Mouse (Mus musculus) frontal cortex, postnatal 36 days (tissue): Measurements from ENCODE around the gene Dok1.

Source experiments
- DNase-seq, 2 experiments: peaks; one replicate each; pipeline ENCODE4 v3.0.0; 2022; ENCODE audit warnings: low spot score in 2 of 2

Dok1 gene

GRCm38 (mm10) chr6:83049367-83049766 is 16.1 kb upstream of the Dok1 start:
- DNase-seq = no peak

GRCm38 (mm10) chr6:83044742-83045141 is 11.5 kb upstream of the Dok1 start:
- no peak for DNase-seq

- DNase-seq = no peak
Observed at GRCm38 (mm10) chr6:83043993-83044392, 10.7 kb upstream of the Dok1 start.

- no peak for DNase-seq
Observed at GRCm38 (mm10) chr6:83043561-83043960, 10.3 kb upstream of the Dok1 start.

GRCm38 (mm10) chr6:83040601-83041000 is 7.3 kb upstream of the Dok1 start:
- DNase-seq = no peak

- DNase-seq = peak; percentile 85 to 90
Observed at GRCm38 (mm10) chr6:83038496-83039012, 5.3 kb upstream of the Dok1 start.

GRCm38 (mm10) chr6:83037188-83037587 is 3.9 kb upstream of the Dok1 start:
- no peak for DNase-seq

GRCm38 (mm10) chr6:83034463-83035055 is 1.3 kb upstream of the Dok1 start:
- DNase-seq = no peak

GRCm38 (mm10) chr6:83032769-83033191 is 491 bp downstream of the Dok1 start:
- no peak for DNase-seq

GRCm38 (mm10) chr6:83031921-83032590 is 1.2 kb downstream of the Dok1 start:
- no peak for DNase-seq

- no peak for DNase-seq
Observed at GRCm38 (mm10) chr6:83031111-83031510, 2.2 kb downstream of the Dok1 start.

GRCm38 (mm10) chr6:83029777-83030176 is 3.5 kb downstream of the Dok1 start:
- no peak for DNase-seq

- DNase-seq = no peak
Observed at GRCm38 (mm10) chr6:83027706-83028105, 5.6 kb downstream of the Dok1 start.

GRCm38 (mm10) chr6:83027293-83027692 is 6.0 kb downstream of the Dok1 start:
- DNase-seq = no peak

GRCm38 (mm10) chr6:83025221-83025620 is 8.1 kb downstream of the Dok1 start:
- no peak for DNase-seq

- no peak for DNase-seq
Observed at GRCm38 (mm10) chr6:83024421-83024820, 8.8 kb downstream of the Dok1 start.

GRCm38 (mm10) chr6:83023786-83024185 is 9.5 kb downstream of the Dok1 start:
- no peak for DNase-seq

GRCm38 (mm10) chr6:83023008-83023407 is 10.3 kb downstream of the Dok1 start:
- no peak for DNase-seq

- DNase-seq = no peak
Observed at GRCm38 (mm10) chr6:83020836-83021593, 12.3 kb downstream of the Dok1 start.

GRCm38 (mm10) chr6:83020121-83020520 is 13.2 kb downstream of the Dok1 start:
- DNase-seq = no peak

GRCm38 (mm10) chr6:83019044-83019443 is 14.2 kb downstream of the Dok1 start:
- DNase-seq = no peak

- DNase-seq = no peak
Observed at GRCm38 (mm10) chr6:83017190-83017589, 16.1 kb downstream of the Dok1 start.

- DNase-seq = no peak
Observed at GRCm38 (mm10) chr6:83015749-83016148, 17.5 kb downstream of the Dok1 start.
